Mouse (Mus musculus) C2C12 (cell line): ENCODE measurements at regions not wholly inside any gene's neighbourhood (a gene's known extent, or its start where the extent isn't known, plus 50 kb on each side); places are given as distances from the start of the nearest gene placed in this dataset.

Experiments used
- CEBPB ChIP-seq: IDR thresholded peaks from one replicate; pipeline ENCODE4 v1.6.1; 2011; ENCODE audit warnings: low read depth, mild to moderate bottlenecking, control low read depth, moderate library complexity
- CTCF ChIP-seq: IDR thresholded peaks from one replicate; pipeline ENCODE4 v1.5.1; 2011; ENCODE audit not compliant: control insufficient read depth, insufficient read depth, insufficient read length
- FOSL1 ChIP-seq: IDR thresholded peaks from one replicate; pipeline ENCODE4 v1.8.0; 2011; ENCODE audit warnings: mild to moderate bottlenecking, low read length; ENCODE audit not compliant: poor library complexity, insufficient read depth, severe bottlenecking
- MAX ChIP-seq: IDR thresholded peaks from one replicate; pipeline ENCODE4 v1.6.1; 2011; ENCODE audit warnings: mild to moderate bottlenecking, control low read depth
- MYOD1 ChIP-seq: IDR thresholded peaks from one replicate; pipeline ENCODE4 v1.6.1; 2011; ENCODE audit warnings: low read depth; ENCODE audit not compliant: control insufficient read depth, insufficient read length
- MYOG ChIP-seq: IDR thresholded peaks from one replicate; pipeline ENCODE4 v1.6.1; 2011; ENCODE audit not compliant: control insufficient read depth, insufficient read length; ENCODE audit errors: extremely low read depth
- USF1 ChIP-seq: IDR thresholded peaks from one replicate; pipeline ENCODE4 v1.6.1; 2011; ENCODE audit warnings: low read depth, mild to moderate bottlenecking, control low read depth, moderate library complexity

- TF ChIP-seq CTCF (no peak), MAX (no peak), USF1 (no peak), MYOG (no peak), CEBPB (no peak), MYOD1 (no peak), FOSL1 (no peak)
These were observed 99.2 kb upstream of the F13a1 start for GRCm38 (mm10) chr13:37149066-37149781.
